Mouse (Mus musculus): Measurements from ENCODE around the gene Tuba8.

The Tuba8 gene

GRCm38 (mm10) chr6:121194956-121195731, 15.4 kb upstream of the Tuba8 start:
- CTCF ChIA-PET = no interaction called here

- CTCF ChIA-PET = no interaction called here
Observed at GRCm38 (mm10) chr6:121197807-121198365, 12.6 kb upstream of the Tuba8 start.

- CTCF ChIA-PET = no interaction called here
Observed at GRCm38 (mm10) chr6:121200458-121200857, 10.0 kb upstream of the Tuba8 start.

GRCm38 (mm10) chr6:121202026-121202425, 8.5 kb upstream of the Tuba8 start:
- CTCF ChIA-PET = no interaction called here

GRCm38 (mm10) chr6:121206481-121206880, 4.0 kb upstream of the Tuba8 start:
- CTCF ChIA-PET = no interaction called here

- CTCF ChIA-PET = no interaction called here
Observed at GRCm38 (mm10) chr6:121209584-121209983, 912 bp upstream of the Tuba8 start.

- CTCF ChIA-PET = interaction anchor here (0.7 kb wide), 1 partner anchor 46 kb away, joined by 4 read pairs; no protein-coding TSS in a partner anchor
Observed at GRCm38 (mm10) chr6:121210926-121211289, 412 bp downstream of the Tuba8 start.

GRCm38 (mm10) chr6:121211743-121212142, 1.2 kb downstream of the Tuba8 start:
- CTCF ChIA-PET = interaction anchor here (0.6 to 0.7 kb wide), 2 partner anchors 9 to 46 kb away, joined by 3 to 4 read pairs; no protein-coding TSS in a partner anchor

- CTCF ChIA-PET = no interaction called here
Observed at GRCm38 (mm10) chr6:121212988-121213387, 2.5 kb downstream of the Tuba8 start.

- CTCF ChIA-PET = no interaction called here
Observed at GRCm38 (mm10) chr6:121214221-121214620, 3.7 kb downstream of the Tuba8 start.

- CTCF ChIA-PET = no interaction called here
Observed at GRCm38 (mm10) chr6:121214667-121215330, 4.3 kb downstream of the Tuba8 start.

- CTCF ChIA-PET = no interaction called here
Observed at GRCm38 (mm10) chr6:121215336-121215735, 4.8 kb downstream of the Tuba8 start.

GRCm38 (mm10) chr6:121215896-121216295, 5.4 kb downstream of the Tuba8 start:
- CTCF ChIA-PET = no interaction called here

GRCm38 (mm10) chr6:121216589-121217255, 6.2 kb downstream of the Tuba8 start:
- CTCF ChIA-PET = no interaction called here

- CTCF ChIA-PET = interaction anchor here (0.7 kb wide), 1 partner anchor 83 kb away, joined by 4 read pairs; no protein-coding TSS in a partner anchor
Observed at GRCm38 (mm10) chr6:121218002-121218401, 7.5 kb downstream of the Tuba8 start.

- CTCF ChIA-PET = interaction anchor here (0.6 kb wide), 1 partner anchor 323 kb away, joined by 3 read pairs; no protein-coding TSS in a partner anchor
Observed at GRCm38 (mm10) chr6:121219406-121219805, 8.9 kb downstream of the Tuba8 start.

GRCm38 (mm10) chr6:121220181-121220580, 9.7 kb downstream of the Tuba8 start:
- CTCF ChIA-PET = interaction anchor here (0.7 kb wide), 1 partner anchor 8 kb away, joined by 3 read pairs; no protein-coding TSS in a partner anchor

- CTCF ChIA-PET = no interaction called here
Observed at GRCm38 (mm10) chr6:121221876-121222597, 11.5 kb downstream of the Tuba8 start.

GRCm38 (mm10) chr6:121223001-121223400, 12.5 kb downstream of the Tuba8 start:
- CTCF ChIA-PET = interaction anchor here (0.6 kb wide), 1 partner anchor 49 kb away, joined by 3 read pairs; no protein-coding TSS in a partner anchor

GRCm38 (mm10) chr6:121224067-121224466, 13.6 kb downstream of the Tuba8 start:
- CTCF ChIA-PET = no interaction called here

GRCm38 (mm10) chr6:121224993-121225392, 14.5 kb downstream of the Tuba8 start:
- CTCF ChIA-PET = no interaction called here
